Mouse (Mus musculus): ENCODE results near the gene 2010109A12Rik. TPM values are rescaled to one million over a fixed set of nuclear protein-coding genes. Genes with fewer than 3 reads are reported as not detected.

2010109A12Rik gene
- polyA plus RNA-seq, 1 experiment from 2014 or later: 1.2 TPM

DNA sequence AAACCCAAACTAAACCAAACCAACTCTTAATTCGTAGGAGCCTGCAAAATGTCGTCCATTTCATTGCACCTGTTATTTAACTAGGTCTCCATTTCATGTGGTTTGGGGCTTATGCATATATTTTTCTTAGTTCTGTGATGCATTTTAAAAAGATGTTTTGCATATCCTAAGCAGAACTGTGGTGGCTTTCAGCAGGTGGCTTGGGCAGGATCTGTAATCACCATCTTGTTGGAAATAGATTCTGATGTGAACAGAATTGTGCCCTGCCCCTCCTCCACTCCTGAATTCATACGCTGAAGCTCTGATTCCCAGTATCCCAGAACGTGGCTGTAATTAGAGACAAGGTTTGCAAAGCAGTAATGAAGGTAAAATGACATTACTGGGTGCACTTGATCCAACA is 27.8 kb downstream of the 2010109A12Rik start:
- no peak overlapping the region for H3K4me3 ChIP-seq
- no peak overlapping the region for H3K9ac ChIP-seq
- H3K9me3 ChIP-seq: no peaks in the 10 kb centered on the region
- no peaks in the 10 kb centered on the region for H3K36me3 ChIP-seq
- ATAC-seq (ENCODE audit: low FRiP score, low read depth): no peak
- WGBS: 82% methylated on average over 4 of the region's 4 CpGs
- H3K4me2 ChIP-seq (replicated peaks): no peak overlapping the region
- no peaks in the 10 kb centered on the region for H3K27me3 ChIP-seq (replicated peaks)
- H3K4me1 ChIP-seq: no peaks in the 10 kb centered on the region
- no peak overlapping the region for H3K27ac ChIP-seq

- Histone ChIP-seq H3K27ac (no peak overlapping the region), H3K9ac (no peak overlapping the region), H3K36me3 (no peaks in the 10 kb centered on the region), H3K9me3 (no peaks in the 10 kb centered on the region), H3K27me3 (replicated peaks) (no peaks in the 10 kb centered on the region), H3K4me3 (no peak overlapping the region), H3K4me2 (replicated peaks) (no peak overlapping the region), H3K4me1 (no peaks in the 10 kb centered on the region)
- ATAC-seq (ENCODE audit: low FRiP score, low read depth): no peak
- 86% methylated on average over 2 of the region's 2 CpGs for WGBS
Observed at GRCm38 (mm10) chr5:93234605-93235004, 28.3 kb downstream of the 2010109A12Rik start.

GRCm38 (mm10) chr5:93235888-93236287 is 29.6 kb downstream of the 2010109A12Rik start:
- no peaks in the 10 kb centered on the region for H3K27me3 ChIP-seq (replicated peaks)
- no peak overlapping the region for H3K9ac ChIP-seq

DNA sequence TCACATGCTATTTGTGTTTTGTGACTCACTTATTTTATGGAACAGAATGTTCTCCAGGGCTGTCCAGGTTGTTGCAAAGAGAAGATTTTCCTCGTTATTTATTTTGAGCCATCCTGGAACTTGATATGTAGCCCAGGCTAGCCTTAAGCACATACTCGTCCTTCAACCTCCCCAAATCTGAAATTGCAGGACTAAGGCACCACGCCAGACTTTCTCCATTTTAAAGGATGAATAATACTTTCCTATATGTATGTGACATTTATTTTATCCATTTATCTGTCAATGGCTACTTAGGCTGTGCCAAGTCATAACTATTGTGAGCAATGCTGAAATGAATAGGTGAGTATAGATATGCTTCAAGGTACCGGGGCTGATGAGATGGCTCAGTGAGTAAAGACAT is 30.2 kb downstream of the 2010109A12Rik start:
- Histone ChIP-seq H3K4me1 (no peaks in the 10 kb centered on the region), H3K4me3 (no peak overlapping the region), H3K9ac (no peak overlapping the region), H3K27ac (no peak overlapping the region), H3K9me3 (no peaks in the 10 kb centered on the region), H3K4me2 (replicated peaks) (no peak overlapping the region), H3K27me3 (replicated peaks) (no peaks in the 10 kb centered on the region), H3K36me3 (no peaks in the 10 kb centered on the region)
- no peak for ATAC-seq (ENCODE audit: low FRiP score, low read depth)
- 84% methylated on average over 4 of the region's 4 CpGs for WGBS

More at GRCm38 (mm10) chr5:93235888-93236287, 29.6 kb downstream of the 2010109A12Rik start:
- no peaks in the 10 kb centered on the region for H3K9me3 ChIP-seq
- H3K4me2 ChIP-seq (replicated peaks): no peak overlapping the region
- ATAC-seq (ENCODE audit: low FRiP score, low read depth): no peak
- H3K4me1 ChIP-seq: no peaks in the 10 kb centered on the region
- H3K36me3 ChIP-seq: no peaks in the 10 kb centered on the region
- no peak overlapping the region for H3K27ac ChIP-seq
- no peak overlapping the region for H3K4me3 ChIP-seq
- 86% methylated on average over 3 of the region's 3 CpGs for WGBS

GRCm38 (mm10) chr5:93239590-93240544 is 33.5 kb downstream of the 2010109A12Rik start:
- Histone ChIP-seq H3K27ac (no peak overlapping the region), H3K4me1 (no peaks in the 10 kb centered on the region), H3K4me2 (replicated peaks) (no peak overlapping the region), H3K9ac (no peak overlapping the region), H3K36me3 (no peaks in the 10 kb centered on the region), H3K4me3 (no peak overlapping the region), H3K27me3 (replicated peaks) (no peaks in the 10 kb centered on the region), H3K9me3 (no peaks in the 10 kb centered on the region)
- WGBS: 82% methylated on average over 8 of the region's 8 CpGs
- ATAC-seq (ENCODE audit: low FRiP score, low read depth): no peak

DNA sequence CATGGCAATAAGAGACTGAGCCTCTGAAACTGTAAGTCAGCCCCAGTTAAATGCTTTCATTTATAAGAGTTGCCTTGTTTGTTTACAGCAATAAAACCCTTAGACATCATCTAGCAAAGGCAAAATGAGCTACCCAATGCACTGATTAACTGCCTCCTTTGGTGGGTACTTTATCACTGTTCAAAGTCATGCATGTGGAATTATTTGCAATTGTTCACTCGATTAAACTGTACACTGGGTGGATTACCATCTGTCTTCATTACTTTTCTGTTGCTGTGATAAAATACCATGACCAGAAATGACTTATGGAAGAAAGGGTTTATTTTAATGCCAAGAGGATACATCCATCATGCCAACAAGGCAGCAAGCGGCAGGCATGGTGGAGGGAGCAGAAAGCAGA is 39.0 kb downstream of the 2010109A12Rik start:
- Histone ChIP-seq H3K27ac (no peak overlapping the region), H3K4me3 (no peak overlapping the region), H3K4me2 (replicated peaks) (no peak overlapping the region), H3K27me3 (replicated peaks) (no peaks in the 10 kb centered on the region), H3K9ac (no peak overlapping the region), H3K36me3 (no peaks in the 10 kb centered on the region), H3K4me1 (no peaks in the 10 kb centered on the region), H3K9me3 (no peaks in the 10 kb centered on the region)
- no peak for ATAC-seq (ENCODE audit: low FRiP score, low read depth)
- WGBS: 50% methylated on average over 2 of the region's 2 CpGs

GRCm38 (mm10) chr5:93249940-93250578 is 43.7 kb downstream of the 2010109A12Rik start:
- ATAC-seq (ENCODE audit: low FRiP score, low read depth): no peak
- WGBS: 84% methylated on average over 6 of the region's 6 CpGs
- H3K4me1 ChIP-seq: no peaks in the 10 kb centered on the region

DNA sequence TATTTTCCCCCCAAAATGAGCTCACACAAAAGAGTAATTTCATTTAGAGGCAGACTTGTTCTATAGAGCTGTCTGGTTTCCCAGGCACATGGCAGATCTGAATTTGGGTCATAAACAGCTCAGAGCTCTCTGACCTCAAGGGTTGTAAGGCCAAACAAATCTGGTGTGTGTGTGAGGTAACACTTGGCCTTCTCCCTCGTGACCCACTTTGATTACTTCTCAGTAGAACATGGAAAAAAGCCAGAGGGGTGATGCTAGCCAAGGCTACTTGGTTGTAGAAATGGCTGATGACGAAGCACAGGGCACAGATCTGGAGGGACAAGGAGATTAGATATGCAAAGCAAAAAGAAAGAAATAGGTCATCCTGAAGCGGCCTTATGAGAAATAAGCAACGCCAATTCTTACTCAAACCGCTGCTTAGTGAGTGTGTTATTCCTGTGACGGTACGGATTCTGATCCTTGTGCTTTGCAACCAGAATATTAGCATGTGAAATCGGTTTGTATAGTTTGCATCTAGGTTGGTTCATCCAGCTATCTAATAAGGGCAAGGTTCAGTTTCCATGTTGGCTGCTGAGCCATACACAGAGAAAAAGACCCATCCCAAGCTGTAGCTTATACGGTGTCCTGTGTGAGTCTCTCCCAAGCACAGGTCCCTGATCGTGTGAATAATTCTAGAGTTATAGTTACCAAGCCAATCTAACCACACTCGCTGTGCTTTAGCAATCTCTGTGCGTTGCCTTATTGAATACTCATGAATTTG is 44.9 kb downstream of the 2010109A12Rik start:
- 85% methylated on average over 12 of the region's 12 CpGs for WGBS
- Histone ChIP-seq H3K27ac (no peak overlapping the region), H3K36me3 (no peaks in the 10 kb centered on the region), H3K27me3 (replicated peaks) (no peaks in the 10 kb centered on the region), H3K4me3 (no peak overlapping the region), H3K4me1 (no peaks in the 10 kb centered on the region), H3K4me2 (replicated peaks) (no peak overlapping the region), H3K9ac (no peak overlapping the region), H3K9me3 (no peaks in the 10 kb centered on the region)
- ATAC-seq (ENCODE audit: low FRiP score, low read depth): no peak

More at GRCm38 (mm10) chr5:93249940-93250578, 43.7 kb downstream of the 2010109A12Rik start:
- H3K9ac ChIP-seq: no peak overlapping the region
- no peaks in the 10 kb centered on the region for H3K27me3 ChIP-seq (replicated peaks)
- no peaks in the 10 kb centered on the region for H3K9me3 ChIP-seq
- H3K4me3 ChIP-seq: no peak overlapping the region
- no peak overlapping the region for H3K27ac ChIP-seq
- H3K4me2 ChIP-seq (replicated peaks): no peak overlapping the region
- no peaks in the 10 kb centered on the region for H3K36me3 ChIP-seq

- 91% methylated on average over 5 of the region's 5 CpGs for WGBS
- no peak overlapping the region for H3K9ac ChIP-seq
- no peak overlapping the region for H3K4me3 ChIP-seq
- H3K36me3 ChIP-seq: no peaks in the 10 kb centered on the region
- no peak overlapping the region for H3K4me2 ChIP-seq (replicated peaks)
- ATAC-seq (ENCODE audit: low FRiP score, low read depth): no peak
- H3K27me3 ChIP-seq (replicated peaks): no peaks in the 10 kb centered on the region
- H3K27ac ChIP-seq: no peak overlapping the region
- H3K9me3 ChIP-seq: no peaks in the 10 kb centered on the region
- H3K4me1 ChIP-seq: no peaks in the 10 kb centered on the region
Observed at GRCm38 (mm10) chr5:93255759-93256265, 49.5 kb downstream of the 2010109A12Rik start.

GRCm38 (mm10) chr5:93256820-93257405 is 50.6 kb downstream of the 2010109A12Rik start:
- no peak overlapping the region for H3K4me3 ChIP-seq
- no peak for ATAC-seq (ENCODE audit: low FRiP score, low read depth)
- no peaks in the 10 kb centered on the region for H3K27me3 ChIP-seq (replicated peaks)
- H3K9ac ChIP-seq: no peak overlapping the region
- H3K9me3 ChIP-seq: no peaks in the 10 kb centered on the region
- no peak overlapping the region for H3K4me2 ChIP-seq (replicated peaks)
- no peak overlapping the region for H3K27ac ChIP-seq
- H3K4me1 ChIP-seq: no peaks in the 10 kb centered on the region
- H3K36me3 ChIP-seq: no peaks in the 10 kb centered on the region

- H3K9ac ChIP-seq: no peak overlapping the region
- no peaks in the 10 kb centered on the region for H3K9me3 ChIP-seq
- H3K4me3 ChIP-seq: no peak overlapping the region
- no peaks in the 10 kb centered on the region for H3K4me1 ChIP-seq
- no peak for ATAC-seq (ENCODE audit: low FRiP score, low read depth)
- H3K27me3 ChIP-seq (replicated peaks): no peaks in the 10 kb centered on the region
- no peaks in the 10 kb centered on the region for H3K36me3 ChIP-seq
- no peak overlapping the region for H3K4me2 ChIP-seq (replicated peaks)
- no peak overlapping the region for H3K27ac ChIP-seq
Observed at GRCm38 (mm10) chr5:93259349-93259748, 53.0 kb downstream of the 2010109A12Rik start.

DNA sequence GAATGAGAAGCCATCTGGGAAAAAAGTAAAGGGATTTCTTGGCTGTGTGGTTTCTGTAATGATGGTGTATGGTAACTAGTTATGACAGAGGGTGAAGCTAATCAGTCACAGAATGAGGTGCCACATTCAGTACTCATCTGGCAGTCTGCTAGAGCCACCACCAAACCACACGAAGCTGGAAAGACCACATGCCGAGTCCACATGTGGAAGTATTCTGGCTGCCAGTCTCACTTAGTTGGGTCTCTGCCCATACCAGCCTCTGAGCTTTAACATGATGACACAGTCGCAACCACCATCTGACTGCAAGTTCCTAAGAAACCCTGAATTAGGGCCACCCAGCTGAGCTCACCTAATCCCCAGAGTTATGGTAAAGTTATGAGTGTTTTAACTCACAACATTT is 54.7 kb downstream of the 2010109A12Rik start:
- no peak for ATAC-seq (ENCODE audit: low FRiP score, low read depth)
- no peak overlapping the region for H3K4me2 ChIP-seq (replicated peaks)
- 72% methylated on average over 3 of the region's 3 CpGs for WGBS

More for the DNA sequence above, 54.7 kb downstream of the 2010109A12Rik start:
- Histone ChIP-seq H3K27me3 (replicated peaks) (no peaks in the 10 kb centered on the region), H3K9me3 (no peaks in the 10 kb centered on the region), H3K36me3 (no peaks in the 10 kb centered on the region), H3K4me3 (no peak overlapping the region), H3K9ac (no peak overlapping the region), H3K4me1 (peaks cover under 1% of the 10 kb centered on the region), H3K27ac (no peak overlapping the region)

Data from neural tube, embryonic 12.5 days (tissue).